Mouse (Mus musculus) hindbrain, embryonic 14.5 days (tissue): ENCODE data around the gene Lrrc41. TPM values are rescaled to one million over a fixed set of nuclear protein-coding genes. Genes with fewer than 3 reads are reported as not detected.

ENCODE experiments used
- ATAC-seq: fragments of 200-750 bp; cut with Nextera tagmentation; 2 replicates; pipeline ENCODE4 v1.8.0; 2017; ENCODE audit warnings: moderate number of reproducible peaks, mild to moderate bottlenecking, moderate TSS enrichment, moderate library complexity; ENCODE audit not compliant: low FRiP score
- DNase-seq: peaks from one replicate; pipeline ENCODE4 v3.0.0-alpha.2; 2015; ENCODE audit warnings: low spot score
- H3K27ac ChIP-seq: fragments of 300-500 bp; sonication (generic); 2 replicates; pipeline ENCODE4 v1.5.1; 2014; ENCODE audit warnings: mild to moderate bottlenecking, moderate library complexity
- H3K27me3 ChIP-seq: fragments of 300-500 bp; sonication (generic); 2 replicates; pipeline ENCODE4 v1.6.1; 2014; ENCODE audit warnings: mild to moderate bottlenecking, low read length, mixed read lengths; ENCODE audit not compliant: control insufficient read depth, insufficient read depth
- H3K36me3 ChIP-seq: fragments of 300-500 bp; sonication (generic); replicated peaks from 2 replicates; pipeline ENCODE4 v1.6.1; 2014; ENCODE audit not compliant: control insufficient read depth, insufficient read depth
- H3K4me1 ChIP-seq: fragments of 300-500 bp; sonication (generic); replicated peaks from 2 replicates; pipeline ENCODE4 v1.6.1; 2014; ENCODE audit warnings: antibody characterized with exemption, low read length, mixed read lengths; ENCODE audit not compliant: control insufficient read depth, insufficient read depth
- H3K4me2 ChIP-seq: fragments of 300-500 bp; sonication (generic); replicated peaks from 2 replicates; pipeline ENCODE4 v1.6.1; 2014; ENCODE audit warnings: mild to moderate bottlenecking, moderate library complexity
- H3K4me3 ChIP-seq: fragments of 300-500 bp; sonication (generic); replicated peaks from 2 replicates; pipeline ENCODE4 v1.5.1; 2014; ENCODE audit warnings: mild to moderate bottlenecking, low read length
- H3K9ac ChIP-seq: fragments of 300-500 bp; sonication (generic); 2 replicates; pipeline ENCODE4 v1.6.1; 2014
- H3K9me3 ChIP-seq: fragments of 300-500 bp; sonication (generic); 2 replicates; pipeline ENCODE4 v1.6.1; 2016; ENCODE audit warnings: low read length; ENCODE audit not compliant: control insufficient read depth
- WGBS: fragments of 180-500 bp; shearing (Covaris S2); extraction: QIAGEN DNeasy Blood & Tissue Kit; methylation state at CpG from one replicate; pipeline ENCODE4 v1.1.7; 2014; 5-methylcytosine and 5-hydroxymethylcytosine counted together
- polyA plus RNA-seq: library from polyadenylated mRNA; unstranded; fragments of >200 nt; fragmentation: Nextera tagmentation; extraction: Ambion mirVana; gene quantifications from 2 replicates; pipeline ENCODE4 v1.2.1, GENCODE M21; 2014

Lrrc41 gene
- 75.9 and 79.7 TPM in 2 replicates for polyA plus RNA-seq

DNA sequence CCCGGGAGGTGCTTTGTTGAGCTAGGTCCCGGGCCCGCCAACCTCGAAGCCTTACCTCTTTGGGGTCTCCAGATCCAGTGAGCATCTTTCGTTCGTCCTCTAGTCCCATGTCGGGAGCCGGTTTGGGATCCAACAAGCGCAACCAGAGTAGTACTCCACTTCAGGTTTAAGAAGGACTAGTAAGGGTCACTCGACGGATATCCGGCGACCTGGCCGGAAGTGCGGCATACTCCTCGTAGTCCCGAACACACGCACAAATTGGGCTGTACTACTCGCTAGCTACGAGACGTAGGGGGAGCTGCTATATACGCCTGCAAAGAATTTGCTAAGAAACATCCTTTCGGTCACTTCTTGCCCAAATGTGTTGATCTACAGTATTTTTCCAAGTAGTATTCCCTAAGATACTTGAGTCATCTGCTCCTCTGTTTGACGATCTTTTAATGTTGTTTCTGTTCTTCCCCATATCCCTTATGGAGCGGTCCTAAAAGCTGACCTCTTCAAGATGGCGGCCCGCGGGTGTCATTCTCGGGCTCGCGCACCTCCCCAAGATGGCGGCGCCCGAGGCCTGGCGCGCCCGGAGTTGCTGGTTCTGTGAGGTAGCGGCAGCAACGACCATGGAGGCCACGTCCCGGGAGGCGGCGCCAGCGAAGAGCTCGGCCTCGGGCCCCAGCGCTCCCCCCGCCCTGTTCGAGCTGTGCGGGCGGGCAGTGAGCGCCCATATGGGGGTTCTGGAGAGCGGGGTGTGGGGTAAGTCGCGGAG is at the start of gene Lrrc41, which contains the start of gene Uqcrh:
Gene Lrrc41, plus strand, starts transcription at position 409 of the 760 bp plus-strand sequence.
Gene Uqcrh, minus strand, starts transcription at position 211 of the 760 bp plus-strand sequence.
- under 1% methylated on average over 55 of the region's 55 CpGs for WGBS
- ATAC-seq, result peak; percentile 95

GRCm38 (mm10) chr4:116032906-116033305 is 42.2 kb upstream of the Lrrc41 start:
- Histone ChIP-seq H3K36me3 (peaks cover 18% of the 10 kb centered on the region), H3K4me1 (no peaks in the 10 kb centered on the region), H3K27me3 (no peaks in the 10 kb centered on the region), H3K4me2 (no peak overlapping the region), H3K4me3 (no peak overlapping the region), H3K9ac (no peak overlapping the region), H3K27ac (no peak overlapping the region), H3K9me3 (no peaks in the 10 kb centered on the region)
- DNase-seq, result no peak
- ATAC-seq, result no peak
- 92% methylated on average over 9 of the region's 9 CpGs for WGBS

More for the DNA sequence above, at the start of gene Lrrc41, which contains the start of gene Uqcrh:
- peak; percentile 96 for DNase-seq
- Histone ChIP-seq H3K9me3 (no peaks in the 10 kb centered on the region), H3K27ac (peak within 1 kb of the TSS; percentile 93), H3K4me3 (peak within 1 kb of the TSS; percentile 94), H3K4me2 (peak within 1 kb of the TSS; percentile 95), H3K4me1 (peaks cover 32% of the 10 kb centered on the region), H3K36me3 (peaks cover 15% of the 10 kb centered on the region), H3K9ac (peak within 1 kb of the TSS; percentile 98), H3K27me3 (no peaks in the 10 kb centered on the region)

DNA sequence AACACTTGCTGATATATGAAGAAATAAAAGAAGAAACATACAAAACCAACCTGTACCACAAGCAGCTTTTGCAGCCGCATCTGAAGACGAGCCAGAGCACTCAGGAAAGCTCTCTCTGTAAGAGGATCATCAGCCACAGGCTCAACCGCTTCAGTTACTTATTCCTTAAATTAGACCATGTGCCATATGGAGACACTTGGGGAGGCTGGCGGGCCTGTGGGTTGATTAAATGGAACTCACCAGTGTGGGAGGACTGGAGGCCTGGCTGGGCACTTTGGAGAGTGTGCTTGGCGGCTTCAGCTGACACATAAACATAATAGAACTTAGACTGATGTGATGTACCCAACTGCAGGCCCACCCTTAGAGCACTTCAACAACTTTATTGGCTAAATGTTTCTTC is 41.7 kb upstream of the Lrrc41 start:
- no peaks in the 10 kb centered on the region for H3K27me3 ChIP-seq
- no peak overlapping the region for H3K4me2 ChIP-seq
- 92% methylated on average over 5 of the region's 5 CpGs for WGBS
- no peak for ATAC-seq
- H3K36me3 ChIP-seq, result peaks cover 18% of the 10 kb centered on the region
- H3K4me3 ChIP-seq, result no peak overlapping the region
- no peaks in the 10 kb centered on the region for H3K9me3 ChIP-seq
- H3K27ac ChIP-seq, result no peak overlapping the region
- H3K4me1 ChIP-seq, result no peaks in the 10 kb centered on the region
- no peak overlapping the region for H3K9ac ChIP-seq
- no peak for DNase-seq

DNA sequence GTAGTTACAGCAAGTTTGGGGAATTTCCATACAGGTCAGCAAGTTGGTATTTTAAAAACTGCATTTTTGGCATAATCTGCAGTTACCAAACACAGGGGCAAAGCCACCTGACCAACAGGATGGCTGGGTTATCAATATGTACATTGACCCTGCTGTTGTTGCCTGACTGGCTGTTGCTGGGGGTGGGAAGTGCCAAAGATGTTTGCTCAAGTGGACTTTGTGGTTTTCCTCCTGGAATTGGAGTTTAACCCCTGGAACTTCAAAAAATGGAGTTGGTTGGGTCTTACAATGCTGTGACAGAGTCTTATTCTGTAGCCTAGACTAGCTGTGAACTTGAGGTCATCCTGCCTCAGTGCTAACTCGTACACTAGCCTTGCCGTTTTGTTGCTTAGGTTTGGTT is 34.6 kb upstream of the Lrrc41 start:
- Histone ChIP-seq H3K36me3 (peaks cover 4% of the 10 kb centered on the region; the same call in 1 of the 2 replicates), H3K9ac (no peak overlapping the region), H3K27ac (no peak overlapping the region), H3K4me1 (no peaks in the 10 kb centered on the region), H3K4me3 (no peak overlapping the region), H3K27me3 (no peaks in the 10 kb centered on the region), H3K4me2 (no peak overlapping the region), H3K9me3 (no peaks in the 10 kb centered on the region)
- no peak for ATAC-seq
- DNase-seq, result no peak
- WGBS, result 96% methylated on average over 2 of the region's 2 CpGs

GRCm38 (mm10) chr4:116042186-116042585 is 32.9 kb upstream of the Lrrc41 start:
- no peak overlapping the region for H3K9ac ChIP-seq
- no peak overlapping the region for H3K4me3 ChIP-seq
- no peak overlapping the region for H3K4me2 ChIP-seq
- no peak for DNase-seq
- H3K9me3 ChIP-seq, result no peaks in the 10 kb centered on the region
- no peak for ATAC-seq
- H3K27me3 ChIP-seq, result no peaks in the 10 kb centered on the region
- H3K4me1 ChIP-seq, result no peaks in the 10 kb centered on the region
- no peak overlapping the region for H3K27ac ChIP-seq
- WGBS, result 82% methylated on average over 3 of the region's 3 CpGs
- H3K36me3 ChIP-seq, result peaks cover 3% of the 10 kb centered on the region

- no peak overlapping the region for H3K27ac ChIP-seq
- H3K27me3 ChIP-seq, result no peaks in the 10 kb centered on the region
- no peaks in the 10 kb centered on the region for H3K4me1 ChIP-seq
- no peak overlapping the region for H3K4me3 ChIP-seq
- no peaks in the 10 kb centered on the region; the same call in none of the 2 replicates for H3K36me3 ChIP-seq
- WGBS, result 97% methylated on average over 2 of the region's 2 CpGs
- no peak overlapping the region for H3K9ac ChIP-seq
- H3K9me3 ChIP-seq, result no peaks in the 10 kb centered on the region
- no peak for DNase-seq
- no peak overlapping the region for H3K4me2 ChIP-seq
- no peak for ATAC-seq
Observed at GRCm38 (mm10) chr4:116046604-116047003, 28.5 kb upstream of the Lrrc41 start.

DNA sequence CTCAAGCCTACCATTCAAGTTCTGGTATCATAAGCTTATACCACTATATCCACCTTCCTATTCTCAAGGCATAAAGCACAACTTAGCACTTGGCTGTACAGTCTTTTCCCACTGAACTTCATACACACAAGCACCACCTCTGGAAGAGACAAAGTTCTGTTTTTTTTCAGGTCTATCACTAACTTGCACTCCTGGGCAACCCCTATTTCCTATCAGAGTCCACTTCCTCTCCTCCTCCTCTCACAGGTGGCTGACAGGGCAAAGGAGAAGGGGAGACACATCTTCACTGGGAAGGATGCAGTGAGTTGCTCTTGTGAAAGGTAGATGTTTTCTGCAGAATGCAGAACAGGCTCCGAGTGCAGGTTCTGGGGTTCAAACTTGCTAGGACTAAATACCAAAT is 27.4 kb upstream of the Lrrc41 start:
- Histone ChIP-seq H3K4me3 (no peak overlapping the region), H3K4me1 (peaks cover under 1% of the 10 kb centered on the region; the same call in 1 of the 2 replicates), H3K27ac (no peak overlapping the region), H3K9me3 (no peaks in the 10 kb centered on the region), H3K27me3 (no peaks in the 10 kb centered on the region), H3K9ac (no peak overlapping the region), H3K4me2 (no peak overlapping the region), H3K36me3 (no peaks in the 10 kb centered on the region; the same call in none of the 2 replicates)
- WGBS, result 91% methylated on average over 1 of the region's 1 CpGs
- no peak for DNase-seq
- ATAC-seq, result no peak

- Histone ChIP-seq H3K9me3 (no peaks in the 10 kb centered on the region), H3K9ac (no peak overlapping the region), H3K4me1 (peaks cover 6% of the 10 kb centered on the region; the same call in 1 of the 2 replicates), H3K36me3 (no peaks in the 10 kb centered on the region; the same call in none of the 2 replicates), H3K4me3 (no peak overlapping the region), H3K27me3 (no peaks in the 10 kb centered on the region), H3K27ac (no peak overlapping the region), H3K4me2 (no peak overlapping the region)
- no peak for DNase-seq
- WGBS, result 84% methylated on average over 7 of the region's 7 CpGs
- no peak for ATAC-seq
Observed at GRCm38 (mm10) chr4:116048130-116048920, 26.7 kb upstream of the Lrrc41 start.

DNA sequence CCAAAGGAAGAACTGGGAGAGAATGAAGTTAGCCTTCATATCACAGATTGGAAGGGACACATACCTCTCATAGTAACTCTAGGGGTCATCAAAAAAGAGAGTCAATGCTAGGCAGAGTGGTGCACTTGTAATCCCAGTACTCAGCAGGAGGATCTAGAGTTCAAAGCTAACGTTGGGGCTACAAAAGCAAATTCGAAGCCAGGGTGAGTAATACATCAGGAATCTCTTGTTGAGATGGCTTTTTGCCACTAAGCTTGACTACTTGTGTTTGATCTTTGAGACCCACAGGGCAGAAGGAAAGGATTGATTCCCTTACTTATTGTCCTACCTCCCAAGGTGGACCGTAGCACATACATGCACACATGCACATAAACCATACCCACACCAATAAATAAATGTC is 25.9 kb upstream of the Lrrc41 start:
- Histone ChIP-seq H3K4me2 (no peak overlapping the region), H3K9ac (no peak overlapping the region), H3K36me3 (no peaks in the 10 kb centered on the region; the same call in none of the 2 replicates), H3K27me3 (no peaks in the 10 kb centered on the region), H3K27ac (no peak overlapping the region), H3K4me1 (peaks cover 9% of the 10 kb centered on the region), H3K4me3 (no peak overlapping the region), H3K9me3 (no peaks in the 10 kb centered on the region)
- DNase-seq (no peak), ATAC-seq (no peak)
- WGBS, result 92% methylated on average over 3 of the region's 3 CpGs
